Mouse (Mus musculus) megakaryocyte, embryonic 14.5 days (primary cell): ENCODE measurements around the gene Cadm3.

Experiments
- FLI1 ChIP-seq: IDR thresholded peaks from 2 replicates; pipeline ENCODE4 v1.6.1; 2012; ENCODE audit warnings: low read length, inconsistent platforms, mixed read lengths
- GATA1 ChIP-seq: IDR thresholded peaks from 3 replicates; pipeline ENCODE4 v1.6.1; 2012; ENCODE audit warnings: mixed read lengths, low read length, inconsistent platforms, borderline replicate concordance

DNA sequence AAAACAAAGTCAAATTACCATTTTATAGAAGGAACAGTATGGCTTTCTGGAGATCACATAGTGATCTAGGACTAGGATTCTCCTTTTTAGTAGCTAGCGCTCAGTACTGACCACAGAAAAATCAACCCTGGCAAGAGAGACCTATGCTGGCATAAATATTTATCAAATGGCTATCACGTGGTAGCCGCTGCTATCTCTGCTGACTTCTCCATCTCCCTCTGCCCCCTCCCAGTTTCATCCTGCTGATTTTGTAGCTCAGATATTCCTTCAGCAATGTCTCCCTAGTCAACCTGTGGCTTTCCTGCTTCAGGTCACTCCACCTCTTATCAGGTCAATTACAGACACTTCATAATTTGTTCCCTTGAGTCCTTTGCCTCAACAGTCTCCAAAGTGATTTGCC is 51.8 kb downstream of the Cadm3 start:
- TF ChIP-seq GATA1 (no peak), FLI1 (no peak)
